Mouse (Mus musculus): ENCODE data around the gene Dph7.

- TF ChIP-seq POLR2A (IDR thresholded peaks at IDR 0.05; ENCODE audit: borderline replicate concordance, low read depth, low read length) (no peak), CTCF (IDR thresholded peaks at IDR 0.05; ENCODE audit: low read depth, low read length) (no peak)
Measured at GRCm38 (mm10) chr2:24926345-24926964, 35.7 kb upstream of the Dph7 start.
